Mouse (Mus musculus) heart, embryonic 14.5 days (tissue): ENCODE data around the gene Efs. TPM values are rescaled to one million over a fixed set of nuclear protein-coding genes. Genes with fewer than 3 reads are reported as not detected.

ENCODE experiments used
- ATAC-seq: fragments of 200-750 bp; cut with Nextera tagmentation; 2 replicates; pipeline ENCODE4 v1.8.0; 2017; ENCODE audit warnings: low read depth, moderate TSS enrichment; ENCODE audit not compliant: insufficient number of reproducible peaks, insufficient read depth, low FRiP score
- H3K27ac ChIP-seq, 2 experiments: fragments of 200-500 bp in 1 of 2; fragments of 300-500 bp in 1 of 2; sonication (generic) in 1 of 2; replicated peaks in 1 of 2; 2 replicates each; pipeline ENCODE4 v1.5.1; 2012 to 2014; ENCODE audit warnings: low read depth in 2 of 2, low read length in 2 of 2, control low read depth in 1 of 2, mild to moderate bottlenecking in 1 of 2, mixed read lengths in 1 of 2; ENCODE audit not compliant: control insufficient read depth in 1 of 2, insufficient read depth in 1 of 2
- H3K27me3 ChIP-seq: fragments of 300-500 bp; sonication (generic); 2 replicates; pipeline ENCODE4 v1.6.1; 2014; ENCODE audit warnings: mild to moderate bottlenecking, low read length, control low read depth; ENCODE audit not compliant: control insufficient read depth, insufficient read depth
- H3K36me3 ChIP-seq: fragments of 300-500 bp; sonication (generic); 2 replicates; pipeline ENCODE4 v1.6.1; 2014; ENCODE audit warnings: mild to moderate bottlenecking, control low read depth, low read length, mixed read lengths; ENCODE audit not compliant: control insufficient read depth, insufficient read depth
- H3K4me1 ChIP-seq, 2 experiments: fragments of 200-500 bp in 1 of 2; fragments of 300-500 bp in 1 of 2; sonication (generic) in 1 of 2; 2 replicates each; pipeline ENCODE4 v1.6.1; 2012 to 2014; ENCODE audit warnings: low read length in 2 of 2, control low read depth in 1 of 2, mixed read lengths in 1 of 2; ENCODE audit not compliant: control insufficient read depth in 2 of 2, insufficient read depth in 2 of 2
- H3K4me2 ChIP-seq: fragments of 300-500 bp; sonication (generic); 2 replicates; pipeline ENCODE4 v1.6.1; 2014; ENCODE audit warnings: mild to moderate bottlenecking, low read length
- H3K4me3 ChIP-seq, 2 experiments: fragments of 200-500 bp in 1 of 2; fragments of 300-500 bp in 1 of 2; sonication (generic) in 1 of 2; 2 replicates each; pipeline ENCODE4 v1.5.1; 2012 to 2014; ENCODE audit warnings: low read length in 2 of 2, mild to moderate bottlenecking in 2 of 2, control low read depth in 1 of 2, low read depth in 1 of 2, moderate library complexity in 1 of 2; ENCODE audit not compliant: control insufficient read depth in 1 of 2, insufficient read depth in 1 of 2
- H3K9ac ChIP-seq: fragments of 300-500 bp; sonication (generic); 2 replicates; pipeline ENCODE4 v1.6.1; 2014; ENCODE audit warnings: mild to moderate bottlenecking, low read length
- H3K9me3 ChIP-seq: fragments of 300-500 bp; sonication (generic); 2 replicates; pipeline ENCODE4 v1.6.1; 2016; ENCODE audit warnings: low read length, control low read depth; ENCODE audit not compliant: control insufficient read depth
- WGBS: fragments of 180-500 bp; shearing (Covaris S2); extraction: QIAGEN DNeasy Blood & Tissue Kit; methylation state at CpG from one replicate; pipeline ENCODE4 v1.1.7; 2014; 5-methylcytosine and 5-hydroxymethylcytosine counted together
- polyA plus RNA-seq: library from polyadenylated mRNA; unstranded; fragments of >200 nt; fragmentation: Nextera tagmentation; extraction: Ambion mirVana; gene quantifications from 2 replicates; pipeline ENCODE4 v1.2.1, GENCODE M21; 2014

Efs gene
- polyA plus RNA-seq, 1 experiment from 2014 or later: 14.6 TPM

DNA sequence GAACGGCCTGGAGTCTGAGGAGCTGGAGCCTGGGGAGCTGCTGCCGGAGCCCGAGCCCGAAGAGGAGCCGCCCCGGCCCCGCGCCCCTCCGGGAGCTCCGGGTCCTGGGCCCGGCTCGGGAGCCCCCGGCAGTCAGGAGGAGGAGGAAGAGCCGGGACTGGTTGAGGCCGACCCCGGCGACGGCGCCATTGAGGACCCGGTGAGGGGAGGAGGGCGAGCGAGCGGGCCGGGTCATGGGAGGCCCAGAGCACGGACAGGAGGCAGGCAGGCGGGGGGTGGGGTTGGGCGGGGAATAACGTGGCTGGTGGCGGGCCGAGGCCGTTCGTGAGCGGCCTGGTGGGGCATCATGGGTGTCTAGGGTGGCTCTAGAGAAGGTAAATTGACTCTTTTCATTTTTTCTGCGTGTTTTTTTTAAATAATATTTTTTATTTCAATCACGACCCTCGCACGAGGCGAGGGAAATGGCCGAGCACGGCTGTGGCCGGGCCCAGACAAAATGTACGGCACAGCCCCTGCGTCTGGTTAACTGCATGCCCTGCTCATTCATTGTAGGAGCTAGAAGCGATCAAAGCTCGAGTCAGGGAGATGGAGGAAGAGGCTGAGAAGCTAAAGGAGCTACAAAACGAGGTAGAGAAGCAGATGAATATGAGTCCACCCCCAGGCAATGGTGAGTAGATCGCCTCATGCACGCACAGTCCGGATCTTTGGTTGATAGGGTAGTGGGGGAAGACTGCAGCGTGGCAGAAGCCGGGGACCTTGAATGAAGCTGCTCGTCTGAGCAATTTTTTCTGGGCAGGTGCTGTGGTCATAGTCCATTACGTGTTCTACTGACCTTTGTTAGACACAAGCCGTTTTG, 31.4 kb downstream of the Efs start:
- ATAC-seq: peak; percentile 66
- Histone ChIP-seq H3K36me3 (peaks cover 41% of the 10 kb centered on the region), H3K27ac (peak overlapping the region; percentile 71 to 97), H3K4me2 (peak overlapping the region; percentile 75), H3K9me3 (no peaks in the 10 kb centered on the region), H3K4me3 (peak overlapping the region; percentile 64 to 98), H3K27me3 (no peaks in the 10 kb centered on the region), H3K4me1 (peaks cover 6 to 25% of the 10 kb centered on the region in 2 experiments), H3K9ac (peak overlapping the region; percentile 100)
- under 1% methylated on average over 43 of the region's 54 CpGs for WGBS

DNA sequence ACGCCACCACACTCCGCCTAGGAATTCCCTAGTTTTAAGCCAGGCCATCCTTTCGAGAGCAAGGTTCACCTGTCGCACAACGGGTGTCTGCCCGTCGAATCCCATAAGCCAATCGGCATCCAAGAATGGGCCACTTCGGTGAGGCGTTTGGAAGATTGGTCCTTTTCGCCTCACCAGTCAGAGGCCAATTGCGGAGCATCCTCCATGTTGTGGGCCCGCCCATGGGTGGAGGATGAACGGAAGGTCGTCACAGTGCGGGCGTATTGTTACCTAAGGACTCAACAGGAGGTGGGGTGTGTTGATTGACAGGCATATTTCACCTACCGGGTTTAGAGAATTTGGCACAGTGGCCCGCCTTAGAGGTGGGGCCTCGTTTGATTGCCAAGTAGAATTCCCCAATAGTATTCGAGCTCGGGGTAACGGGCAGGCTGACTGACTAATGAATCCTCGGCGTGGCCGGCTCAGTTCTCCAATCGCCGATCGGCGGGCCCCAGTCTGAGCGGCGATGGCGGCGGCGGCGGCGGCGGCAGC, 32.2 kb downstream of the Efs start:
- WGBS: under 1% methylated on average over 34 of the region's 38 CpGs
- peak overlapping the region; percentile 62 for H3K4me2 ChIP-seq

DNA sequence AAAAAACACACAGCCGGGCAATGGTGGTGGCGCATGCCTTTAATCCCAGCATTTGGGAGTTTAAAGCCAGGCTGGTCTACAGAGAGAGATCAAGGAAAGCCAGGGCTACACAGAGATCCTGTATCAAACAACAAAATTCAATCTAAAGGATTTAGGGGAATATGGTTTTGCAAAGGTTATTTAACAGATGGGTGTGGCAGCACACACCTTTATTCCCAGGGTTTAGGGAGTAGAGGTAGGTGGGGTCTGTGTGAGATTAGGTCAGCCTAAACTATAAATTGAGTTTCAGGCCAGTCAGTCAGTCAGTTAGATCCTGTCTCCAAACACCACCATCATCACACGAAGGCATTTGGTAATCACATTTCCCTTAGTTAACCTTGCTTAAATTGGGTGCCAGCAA, 33.7 kb downstream of the Efs start, which contains the start of gene Pabpn1:
TSS of gene Pabpn1 (plus strand) at position 301 of the 400 bp plus-strand sequence.
- peak within 1 kb of the TSS; percentile 82 to 83 for H3K27ac ChIP-seq
- H3K4me1 ChIP-seq: peaks cover 5 to 24% of the 10 kb centered on the region in 2 experiments
- peak within 1 kb of the TSS; percentile 62 for H3K4me2 ChIP-seq
- no peaks in the 10 kb centered on the region for H3K9me3 ChIP-seq
- ATAC-seq: no peak
- H3K27me3 ChIP-seq: no peaks in the 10 kb centered on the region
- peaks cover 20% of the 10 kb centered on the region for H3K36me3 ChIP-seq
- 88% methylated on average over 3 of the region's 3 CpGs for WGBS
- peak within 1 kb of the TSS; percentile 65 for H3K9ac ChIP-seq
- H3K4me3 ChIP-seq: peak within 1 kb of the TSS; percentile 44 to 52; a peak in 3 of 4 replicates

More for the DNA sequence above, 32.2 kb downstream of the Efs start:
- H3K9me3 ChIP-seq: no peaks in the 10 kb centered on the region
- peak overlapping the region; percentile 64 to 98 for H3K4me3 ChIP-seq
- peaks cover 6 to 25% of the 10 kb centered on the region in 2 experiments for H3K4me1 ChIP-seq
- peak; percentile 98 for ATAC-seq
- H3K36me3 ChIP-seq: peaks cover 35% of the 10 kb centered on the region
- H3K27ac ChIP-seq: peak overlapping the region; percentile 83 to 97
- H3K9ac ChIP-seq: peak overlapping the region; percentile 100
- H3K27me3 ChIP-seq: no peaks in the 10 kb centered on the region

DNA sequence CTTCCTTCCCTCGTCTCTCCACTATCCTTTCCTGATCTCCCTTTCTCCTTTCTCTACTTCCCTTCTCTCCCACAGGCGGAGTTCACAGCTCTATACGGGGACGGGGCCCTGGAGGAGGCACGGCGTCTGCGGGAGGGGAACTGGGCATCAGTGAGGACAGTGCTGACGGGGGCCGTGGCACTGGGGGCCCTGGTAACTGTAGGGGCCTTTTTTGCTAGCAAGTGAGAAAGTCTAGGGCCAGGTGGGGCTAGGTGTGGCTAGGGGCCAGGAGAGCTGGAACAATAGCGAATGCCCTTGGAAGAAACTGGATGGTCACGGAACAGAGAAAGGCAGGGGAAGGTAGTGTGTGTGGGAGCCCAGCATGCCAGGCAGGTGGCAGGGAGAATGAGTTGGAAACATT, 40.6 kb downstream of the Efs start:
- Histone ChIP-seq H3K27me3 (no peaks in the 10 kb centered on the region), H3K4me2 (no peak overlapping the region), H3K27ac (no peak overlapping the region), H3K9ac (no peak overlapping the region), H3K4me3 (no peak overlapping the region), H3K36me3 (peaks cover 27% of the 10 kb centered on the region), H3K4me1 (peaks cover 6 to 19% of the 10 kb centered on the region in 2 experiments), H3K9me3 (no peaks in the 10 kb centered on the region)
- ATAC-seq: no peak
- WGBS: 88% methylated on average over 11 of the region's 11 CpGs

DNA sequence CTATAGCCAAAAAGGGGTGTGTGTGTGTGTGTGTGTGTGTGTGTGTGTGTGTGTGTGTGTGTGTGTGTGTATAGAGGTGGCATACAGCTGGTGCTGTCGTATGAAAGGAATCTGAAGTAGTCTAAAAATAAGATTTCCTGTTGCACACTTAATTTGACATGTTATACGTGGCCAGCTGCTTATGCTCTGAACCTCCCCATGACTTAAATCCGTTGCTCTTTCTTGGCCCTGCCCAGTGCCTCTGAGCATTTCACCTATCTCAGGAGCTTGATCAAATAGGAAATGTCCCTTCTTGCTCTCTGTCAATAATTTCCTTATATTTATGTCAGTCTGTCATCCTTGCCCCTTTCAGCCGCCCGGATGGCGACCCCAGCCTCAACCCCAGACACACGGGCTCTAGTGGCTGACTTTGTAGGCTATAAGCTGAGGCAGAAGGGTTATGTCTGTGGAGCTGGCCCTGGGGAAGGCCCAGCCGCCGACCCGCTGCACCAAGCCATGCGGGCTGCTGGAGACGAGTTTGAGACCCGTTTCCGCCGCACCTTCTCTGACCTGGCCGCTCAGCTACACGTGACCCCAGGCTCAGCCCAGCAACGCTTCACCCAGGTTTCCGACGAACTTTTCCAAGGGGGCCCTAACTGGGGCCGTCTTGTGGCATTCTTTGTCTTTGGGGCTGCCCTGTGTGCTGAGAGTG, 41.8 kb downstream of the Efs start:
- no peaks in the 10 kb centered on the region for H3K9me3 ChIP-seq
- peak overlapping the region; percentile 76 for H3K4me2 ChIP-seq
- H3K36me3 ChIP-seq: peaks cover 27% of the 10 kb centered on the region
- no peaks in the 10 kb centered on the region for H3K27me3 ChIP-seq
- H3K9ac ChIP-seq: peak overlapping the region; percentile 80
- H3K27ac ChIP-seq: peak overlapping the region; percentile 87 to 93
- peaks cover 6 to 19% of the 10 kb centered on the region in 2 experiments for H3K4me1 ChIP-seq
- H3K4me3 ChIP-seq: peak overlapping the region; percentile 55 to 73
- ATAC-seq: peak; percentile 18; the same call in 1 of the 2 replicates
- WGBS: 27% methylated on average over 21 of the region's 21 CpGs

DNA sequence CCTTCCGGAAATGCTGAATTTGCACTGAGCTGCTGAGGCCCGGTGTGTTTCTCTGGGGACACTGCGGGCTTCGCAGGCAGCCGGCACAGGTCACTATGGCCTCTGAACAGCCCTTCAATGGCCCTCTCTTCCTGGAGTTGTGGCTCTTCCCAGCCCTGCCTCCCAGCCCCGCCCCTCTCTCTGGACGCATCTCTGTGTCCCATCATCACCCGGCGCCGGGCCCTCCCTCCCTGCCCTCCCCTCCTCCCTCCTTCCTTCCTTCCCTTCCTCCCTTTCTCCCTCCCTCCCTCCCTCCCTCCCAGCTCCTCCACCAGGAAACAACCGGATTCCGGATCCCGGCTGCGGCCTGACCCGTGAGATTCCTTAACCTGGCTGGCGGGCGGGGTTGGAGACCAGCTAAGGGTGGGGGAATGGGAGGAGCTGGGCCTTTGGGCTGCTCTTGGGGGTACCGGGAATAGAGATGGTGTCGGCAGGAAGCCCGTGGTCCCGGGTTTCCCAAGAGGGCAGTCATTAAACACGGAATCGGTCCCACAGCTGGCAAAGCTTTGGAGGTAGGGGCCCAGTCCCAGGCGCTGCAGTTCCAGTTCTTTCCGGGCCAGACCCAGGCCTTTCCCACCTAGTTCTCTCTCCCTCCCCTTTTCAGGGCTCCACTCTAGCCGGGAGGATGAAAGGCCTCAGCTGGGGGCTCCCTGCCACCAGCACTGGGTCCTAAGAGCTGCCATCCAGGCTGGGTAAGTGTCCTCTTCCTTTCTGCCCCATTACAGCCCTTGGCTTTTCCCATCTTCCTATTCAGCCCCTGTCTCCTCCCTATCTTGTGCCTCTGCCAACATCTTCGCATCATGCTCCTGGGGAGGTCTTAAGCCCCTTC, 42.5 kb downstream of the Efs start, which contains the start of the genes Bcl2l2 and Gm20521:
TSS of gene Bcl2l2 (plus strand) at position 224 of the 868 bp plus-strand sequence.
TSS of gene Gm20521 (plus strand) at position 288 of the 868 bp plus-strand sequence.
- peaks cover 6 to 19% of the 10 kb centered on the region in 2 experiments for H3K4me1 ChIP-seq
- peak within 1 kb of the TSS; percentile 93 to 99 for H3K27ac ChIP-seq
- no peaks in the 10 kb centered on the region for H3K9me3 ChIP-seq
- H3K9ac ChIP-seq: peak within 1 kb of the TSS; percentile 80
- WGBS: 1% methylated on average over 27 of the region's 27 CpGs
- no peaks in the 10 kb centered on the region for H3K27me3 ChIP-seq
- ATAC-seq: peak; percentile 87
- H3K36me3 ChIP-seq: peaks cover 27% of the 10 kb centered on the region
- peak within 1 kb of the TSS; percentile 76 for H3K4me2 ChIP-seq
- H3K4me3 ChIP-seq: peak within 1 kb of the TSS; percentile 63 to 73
